ENCODE assay signal across 9 mouse cellular contexts in genomic region chr8:78740936-78741335, GRCm38 (mm10).
DNase-seq lines count a peak whose midpoint lies in the region; ATAC-seq lines count a peak whose summit lies in the region.
"Had no signal": no experiment of that assay in that cellular context is flagged by ENCODE, and none has a peak within 500 bp of the region (broad histone marks: within the 10 kb centered on the region; RNA-seq: fewer than 3 reads in every experiment).

No protein-coding gene starts in this region.

- H3K9ac ChIP-seq in limb, embryonic 15.5 days: no peak overlapping the region

- no peak for ATAC-seq in limb, embryonic 15.5 days (ENCODE audit: insufficient number of reproducible peaks, low FRiP score, low TSS enrichment, low read depth)
- ATAC-seq in CD4-positive, CD25-positive, alpha-beta regulatory T cell, adult 4 months: no peak

- peaks cover 45% of the 10 kb centered on the region for H3K4me1 ChIP-seq in heart, embryonic 10.5 days
- H3K4me1 ChIP-seq in limb, embryonic 15.5 days: peaks cover 46% of the 10 kb centered on the region

- H3K4me3 ChIP-seq in heart, embryonic 10.5 days: no peak overlapping the region
- no peak overlapping the region for H3K4me3 ChIP-seq in limb, embryonic 15.5 days

- H3K36me3 ChIP-seq in heart, embryonic 10.5 days: no peaks in the 10 kb centered on the region
- no peaks in the 10 kb centered on the region for H3K36me3 ChIP-seq in limb, embryonic 15.5 days

- H3K4me2 ChIP-seq in limb, embryonic 15.5 days: no peak overlapping the region

- H3K27me3 ChIP-seq in heart, embryonic 10.5 days (ENCODE audit: insufficient read depth, poor library complexity, severe bottlenecking): no peaks in the 10 kb centered on the region; the same call in 1 of the 2 replicates
- no peaks in the 10 kb centered on the region for H3K27me3 ChIP-seq in limb, embryonic 15.5 days

- H3K27ac ChIP-seq in heart, embryonic 10.5 days: peak overlapping the region; percentile 89
- H3K27ac ChIP-seq in limb, embryonic 15.5 days: peak overlapping the region; percentile 19; the same call in 1 of the 2 replicates

- H3K9me3 ChIP-seq in heart, embryonic 10.5 days: no peaks in the 10 kb centered on the region
- H3K9me3 ChIP-seq in limb, embryonic 15.5 days: no peaks in the 10 kb centered on the region

- DNase-seq in adrenal gland, adult (ENCODE audit: inconsistent age in 2 of 2, low spot score in 1 of 2): peak; percentile 19 to 39
- DNase-seq in adrenal gland, postnatal 36 days: no peak
- peak; percentile 38 for DNase-seq in layer of hippocampus, adult 9-11 months
- DNase-seq in layer of hippocampus, adult 9-10 months (ENCODE audit: low spot score): no peak
- no peak for DNase-seq in heart, embryonic 10.5 days (ENCODE audit: low spot score)
- no peak for DNase-seq in ovary, adult 18-20 months (ENCODE audit: low spot score)
- DNase-seq: kidney, adult 18-20 months had no signal

- WGBS in heart, embryonic 10.5 days: 23% methylated on average over 6 of the region's 6 CpGs
- WGBS in limb, embryonic 15.5 days: 43% methylated on average over 6 of the region's 6 CpGs

Comparison
In these comparisons a context has a peak if more than half of its experiments do, and no peak if none do; other contexts are left out.
1. DNase-seq: peak in adrenal gland, adult (2 of 2) and layer of hippocampus, adult 9-11 months (single experiment); none in adrenal gland, postnatal 36 days (0 of 2), layer of hippocampus, adult 9-10 months (single experiment), heart, embryonic 10.5 days (single experiment) and ovary, adult 18-20 months (single experiment).